Mouse (Mus musculus) layer of hippocampus, adult 11-12 months (tissue): ENCODE results near the gene Atox1.

Experiments
- DNase-seq: peaks from one replicate; pipeline ENCODE4 v3.0.0; 2022; ENCODE audit warnings: low spot score

Gene Atox1

GRCm38 (mm10) chr11:55461019-55461645, at the start of gene Atox1:
Gene Atox1, minus strand, starts transcription at chr11:55461239.
- peak; percentile 95 for DNase-seq

GRCm38 (mm10) chr11:55505485-55505884, 44.4 kb upstream of the Atox1 start:
- DNase-seq = no peak

GRCm38 (mm10) chr11:55502886-55503285, 41.8 kb upstream of the Atox1 start:
- no peak for DNase-seq

GRCm38 (mm10) chr11:55501955-55502531, 41.0 kb upstream of the Atox1 start:
- DNase-seq = no peak

DNA sequence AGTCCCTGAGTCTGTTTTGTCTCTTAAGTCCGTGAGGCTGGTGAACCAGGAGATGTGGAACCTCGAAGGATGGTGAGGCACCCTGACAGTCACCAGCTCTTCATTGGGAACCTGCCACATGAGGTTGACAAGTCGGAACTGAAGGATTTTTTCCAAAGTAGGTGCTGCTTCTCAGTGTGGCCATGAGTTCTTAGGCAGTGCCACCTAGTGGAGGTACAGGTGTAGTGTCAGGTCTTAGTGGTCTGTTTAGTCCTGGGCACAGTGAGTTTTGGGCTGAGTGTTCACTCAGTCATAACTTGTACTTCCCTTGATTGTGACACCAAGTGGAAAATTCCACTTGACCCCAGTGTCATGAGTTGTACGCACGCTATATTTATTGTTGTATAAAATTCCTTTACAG, 36.8 kb upstream of the Atox1 start:
- peak; percentile 26 for DNase-seq

- no peak for DNase-seq
These were observed 35.1 kb upstream of the Atox1 start for GRCm38 (mm10) chr11:55496158-55496557.

DNA sequence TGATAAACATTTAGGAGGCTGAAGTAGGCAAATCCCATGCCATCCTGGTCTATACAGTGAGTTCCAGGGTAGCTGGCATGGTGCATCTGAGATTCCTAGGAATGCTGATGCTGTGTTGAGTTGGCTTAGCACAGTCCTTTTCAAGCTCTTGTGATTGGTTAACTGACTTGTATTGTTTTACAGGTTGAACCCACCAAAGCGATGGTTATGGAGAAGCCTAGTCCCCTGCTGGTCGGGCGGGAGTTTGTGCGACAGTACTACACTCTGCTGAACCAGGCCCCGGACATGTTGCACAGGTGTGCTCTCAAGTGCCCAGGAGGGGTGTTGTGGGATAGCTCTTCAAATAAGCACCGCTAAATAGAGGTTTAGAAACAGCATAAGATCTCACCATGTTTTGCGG, 24.4 kb upstream of the Atox1 start:
- no peak for DNase-seq

DNA sequence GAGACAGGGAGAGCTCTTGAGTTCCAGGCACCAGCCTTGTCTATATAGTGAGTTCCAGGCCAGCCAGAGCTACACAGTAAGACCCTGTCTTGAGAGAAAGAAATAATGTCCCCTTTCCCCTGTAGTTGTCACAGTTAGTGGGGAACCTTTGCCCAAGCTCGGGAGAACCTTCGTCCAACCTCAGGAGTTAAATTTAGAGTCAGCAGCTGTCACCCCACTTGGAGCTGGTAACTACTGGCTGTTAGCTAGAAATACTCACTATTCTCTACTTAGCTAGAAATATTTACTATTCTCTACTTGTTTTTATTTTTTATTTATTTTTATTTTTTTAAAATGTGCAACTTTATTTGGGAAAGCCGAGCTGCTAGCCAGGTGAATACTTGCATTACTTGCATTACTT, 12.2 kb upstream of the Atox1 start:
- no peak for DNase-seq

DNA sequence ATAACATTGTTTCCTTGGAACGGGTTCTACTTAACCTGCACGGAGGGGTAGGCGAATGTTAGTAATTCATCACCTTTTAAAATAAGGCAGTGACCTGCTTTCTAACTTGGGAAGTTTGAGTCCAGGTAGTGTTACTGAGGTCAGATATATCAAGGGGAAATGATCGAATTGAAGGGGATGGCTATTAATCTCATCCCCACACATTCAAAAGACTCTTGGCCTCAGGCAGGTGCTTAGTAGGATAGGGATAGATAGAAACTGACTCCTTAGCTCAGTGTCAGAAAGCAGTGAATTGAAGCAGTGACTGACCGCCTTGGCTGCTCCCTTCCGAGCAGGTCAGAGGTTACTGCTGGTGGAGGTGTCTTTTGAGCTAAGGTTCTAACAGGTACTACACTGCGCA, 10.4 kb upstream of the Atox1 start:
- no peak for DNase-seq

- DNase-seq = no peak
These were observed 9.7 kb upstream of the Atox1 start for GRCm38 (mm10) chr11:55470761-55471160.

DNA sequence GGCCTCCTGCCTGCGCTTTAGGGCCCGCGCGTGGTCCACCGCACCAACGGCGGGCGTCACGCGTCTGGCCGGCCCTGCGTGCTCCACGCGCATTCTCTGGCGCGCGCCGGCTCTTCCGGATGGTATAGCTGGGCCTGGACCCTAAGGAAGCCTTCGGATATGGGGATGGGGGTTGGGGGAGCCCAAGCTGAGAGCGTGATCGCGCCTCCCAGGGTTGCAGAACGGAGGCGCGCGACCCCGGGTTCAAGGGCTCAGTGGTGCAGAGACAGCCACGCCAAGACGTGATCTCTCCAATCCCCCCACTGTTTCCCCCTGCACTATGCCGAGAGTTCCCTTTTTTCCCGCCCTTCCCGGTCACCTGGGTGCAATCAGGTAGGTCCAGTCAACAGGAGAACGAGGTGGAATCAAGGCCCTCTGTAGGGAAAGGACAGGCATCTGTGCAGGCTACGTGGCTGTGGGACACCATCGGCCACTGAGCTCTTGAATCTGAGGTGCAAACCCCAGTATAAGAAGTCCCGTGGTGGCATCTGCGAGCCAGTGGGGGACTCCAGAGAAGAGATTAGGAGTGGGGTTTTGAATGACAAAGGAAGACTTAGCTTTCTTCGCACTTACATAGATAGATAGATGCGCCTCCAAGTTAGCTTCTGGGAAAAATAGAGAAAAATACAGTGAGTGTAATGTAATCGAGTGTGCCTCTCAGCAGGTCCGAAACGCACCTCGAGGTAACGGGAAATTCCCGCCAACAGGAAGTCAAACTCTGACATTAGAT, 9.1 kb upstream of the Atox1 start:
- DNase-seq = no peak

GRCm38 (mm10) chr11:55469048-55469843, 8.2 kb upstream of the Atox1 start, which contains the start of gene G3bp1:
Gene G3bp1, plus strand, starts transcription at chr11:55469685.
- peak; percentile 100 for DNase-seq

DNA sequence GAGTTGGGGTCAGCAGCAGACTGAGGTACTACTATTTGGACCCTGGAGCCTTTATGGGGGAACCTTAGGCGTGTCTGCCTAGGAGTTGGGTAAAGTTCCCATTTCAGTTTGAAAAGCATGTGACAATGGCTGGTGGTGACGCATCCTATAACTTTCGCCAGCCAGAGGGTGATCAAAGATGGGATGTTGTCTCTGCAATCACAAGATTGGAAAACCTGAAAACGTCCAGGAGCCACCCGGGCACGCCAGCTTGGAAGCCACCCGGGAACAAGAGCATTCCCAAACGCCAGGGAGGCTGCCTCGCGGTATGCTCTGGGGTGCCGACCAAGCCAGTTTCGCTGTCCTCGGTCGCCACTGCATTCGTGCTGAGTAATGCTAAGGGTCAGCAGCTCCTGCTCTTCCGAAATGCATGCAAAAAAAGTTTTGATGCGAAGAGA, 7.6 kb upstream of the Atox1 start:
- DNase-seq = no peak

- DNase-seq = no peak
These were observed 7.0 kb upstream of the Atox1 start for GRCm38 (mm10) chr11:55468012-55468411.

DNA sequence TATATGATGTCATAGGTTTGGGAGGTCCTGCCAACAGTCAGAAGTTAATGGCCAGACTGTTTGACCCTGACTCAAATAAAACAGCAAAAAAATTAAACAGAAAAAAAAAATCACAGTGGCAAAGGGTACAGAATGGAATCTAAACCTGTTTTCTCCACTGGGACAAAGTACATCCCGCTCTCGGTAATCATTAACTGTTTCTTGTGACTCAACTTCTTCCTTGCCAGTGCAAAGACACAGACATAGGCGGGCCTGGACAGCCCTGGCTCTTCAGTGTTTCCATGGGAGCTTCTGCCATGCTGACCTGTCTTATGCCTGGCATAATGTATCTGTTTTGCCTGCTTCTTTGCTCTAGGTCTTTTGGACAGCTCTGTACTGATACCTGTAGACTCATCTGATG, 4.1 kb upstream of the Atox1 start:
- DNase-seq = no peak

DNA sequence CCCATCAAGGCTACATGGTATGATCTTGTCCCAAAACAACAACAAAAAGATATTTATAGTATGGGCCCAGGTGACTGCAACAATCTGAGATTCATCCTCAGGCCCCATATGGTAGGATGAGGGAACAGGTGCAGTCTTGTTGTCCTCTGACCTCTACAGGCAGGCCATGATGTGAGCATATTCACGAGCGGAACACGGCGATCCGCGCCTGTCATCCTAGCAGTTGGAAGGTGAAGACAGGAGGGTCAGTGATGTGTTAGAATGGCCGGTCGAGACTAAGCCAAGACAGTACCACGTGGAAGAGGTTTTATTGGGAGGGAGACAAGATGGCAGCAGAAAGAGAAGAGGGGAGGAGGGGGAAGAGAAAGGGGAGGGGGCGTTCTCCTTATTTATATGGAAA, 3.7 kb upstream of the Atox1 start:
- no peak for DNase-seq

GRCm38 (mm10) chr11:55462149-55462548, 1.1 kb upstream of the Atox1 start:
- DNase-seq = no peak

DNA sequence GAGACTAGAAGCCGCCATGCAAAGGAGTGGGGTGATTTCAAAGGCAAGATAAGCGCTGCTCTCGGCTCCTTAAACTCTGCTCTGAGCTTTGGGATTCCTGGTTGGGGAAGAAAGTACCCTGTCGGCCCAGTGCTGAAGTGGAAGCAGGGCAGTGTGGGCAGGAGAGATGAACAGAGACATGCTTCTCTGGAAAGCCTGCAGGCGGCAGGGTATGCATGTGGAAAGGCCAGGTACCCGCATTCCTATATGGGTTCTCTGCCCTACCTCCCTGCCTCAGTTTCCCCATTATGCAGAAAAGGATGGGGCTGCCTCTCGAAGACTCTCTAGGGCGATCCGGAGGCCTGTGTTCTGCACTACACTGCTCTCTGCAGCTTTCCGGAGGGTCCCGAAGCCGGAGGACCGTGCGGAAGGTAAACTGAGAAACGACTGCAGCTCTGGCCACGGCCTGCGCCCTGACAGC, 450 bp downstream of the Atox1 start:
- DNase-seq = no peak

GRCm38 (mm10) chr11:55459850-55460558, 1.0 kb downstream of the Atox1 start:
- no peak for DNase-seq

DNA sequence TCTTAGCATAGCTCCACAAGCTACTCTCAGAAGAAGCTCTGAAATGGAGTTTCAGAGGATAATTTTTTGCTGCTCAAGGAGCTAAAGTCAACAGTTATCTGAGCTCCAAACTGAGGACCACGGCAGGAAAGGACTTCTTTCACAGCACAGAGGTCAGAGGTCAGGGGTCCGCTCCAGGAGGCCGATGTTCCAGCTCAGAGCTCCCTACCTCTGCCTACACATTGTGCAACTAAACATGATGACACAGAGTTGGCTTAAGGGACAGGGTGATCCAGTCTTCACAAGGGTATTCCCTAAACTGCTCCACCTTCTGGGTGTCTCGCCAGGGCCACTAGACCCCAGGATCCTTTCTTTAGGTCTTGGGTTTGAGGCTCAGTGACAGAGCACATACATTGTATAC, 2.5 kb downstream of the Atox1 start:
- no peak for DNase-seq

DNA sequence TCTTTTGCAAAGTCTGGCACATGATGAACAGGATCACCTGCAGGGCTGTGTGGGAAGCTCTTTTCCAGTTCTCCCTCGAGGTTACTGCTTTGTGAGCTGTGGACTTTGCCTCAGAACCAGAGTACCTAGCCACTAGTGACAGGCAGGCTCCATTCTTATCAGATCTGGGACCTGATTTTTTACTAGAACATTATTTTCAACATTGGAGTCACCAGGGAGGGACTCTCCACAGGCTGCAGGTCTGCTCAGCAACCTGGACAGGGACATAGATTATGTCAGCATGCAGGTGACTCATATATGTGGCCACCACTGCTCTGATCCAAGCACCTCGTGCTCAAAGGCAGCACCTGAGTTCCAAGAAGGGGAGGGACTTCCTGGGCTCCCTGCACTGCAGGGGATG, 5.9 kb downstream of the Atox1 start:
- no peak for DNase-seq

- no peak for DNase-seq
These were observed 7.4 kb downstream of the Atox1 start for GRCm38 (mm10) chr11:55453640-55454039.
